Mouse (Mus musculus) G1E (cell line): ENCODE measurements at regions not wholly inside any gene's neighbourhood (a gene's known extent, or its start where the extent isn't known, plus 50 kb on each side); places are given as distances from the start of the nearest gene placed in this dataset.

Source experiments
- CTCF ChIP-seq: IDR thresholded peaks from 2 replicates; pipeline ENCODE4 v1.5.1; 2012; ENCODE audit warnings: low read depth, low read length, inconsistent platforms, mixed read lengths
- POLR2AphosphoS5 ChIP-seq: IDR thresholded peaks from 2 replicates; pipeline ENCODE4 v1.6.1; 2012; ENCODE audit warnings: low read depth, low read length, inconsistent platforms; ENCODE audit not compliant: insufficient replicate concordance
- TAL1 ChIP-seq: conservative IDR thresholded peaks from 2 replicates; pipeline ENCODE4 v1.6.1; 2012; ENCODE audit warnings: low read depth, low read length, inconsistent platforms, mixed read lengths

GRCm38 (mm10) chr13:57142851-57143250, 247.1 kb upstream of the Trpc7 start:
- TF ChIP-seq CTCF: no peak
- TF ChIP-seq POLR2AphosphoS5: no peak
- TF ChIP-seq TAL1: no peak
